Mouse (Mus musculus): ENCODE results near the gene Calu. TPM values are rescaled to one million over a fixed set of nuclear protein-coding genes. Genes with fewer than 3 reads are reported as not detected.

The Calu gene
- total and polyA plus RNA-seq, 3 experiments: 79.4 to 419 (median 98.0) TPM

DNA sequence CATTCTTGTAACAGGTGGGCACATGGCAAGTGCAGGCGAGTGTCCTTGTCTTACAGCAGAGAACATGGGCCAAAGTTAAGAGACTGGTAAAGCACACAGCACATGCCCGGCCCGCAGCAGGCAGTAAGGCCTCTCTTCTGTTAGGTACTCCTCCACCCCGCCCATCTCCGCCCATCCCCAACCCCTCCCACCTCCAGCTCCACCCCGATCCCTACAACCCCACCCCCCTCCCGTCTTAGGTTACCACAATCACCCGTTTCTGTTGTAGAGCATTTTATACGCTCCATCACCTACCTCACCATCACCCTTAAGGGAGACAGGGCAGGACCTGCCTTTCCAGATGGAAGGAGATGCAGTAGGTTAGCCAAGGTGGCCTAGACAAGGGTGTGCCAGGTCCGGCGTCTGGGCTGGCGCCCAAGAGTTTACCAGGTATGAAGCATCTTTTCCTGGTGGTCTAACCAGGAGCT lies 40.2 kb downstream of the Calu start, which contains the start of gene Opn1sw (continued):
- peak; percentile 46; the same call in 1 of the 2 replicates for TF ChIP-seq MAZ (IDR thresholded peaks at IDR 0.05; ENCODE audit: low read depth, low read length)
- no peak; the same call in 1 of the 2 replicates for TF ChIP-seq HCFC1 (IDR thresholded peaks at IDR 0.05; ENCODE audit: low read depth, low read length)
- TF ChIP-seq CTCF (IDR thresholded peaks at IDR 0.05 in 2 of 3, conservative IDR thresholded peaks at IDR 0.05 in 1 of 3; ENCODE audit: control insufficient read depth in 1 of 3, insufficient read depth in 1 of 3, low read depth in 2 of 3, low read length in 3 of 3, poor library complexity in 1 of 3, severe bottlenecking in 1 of 3): no peak
- TF ChIP-seq ETS1 (IDR thresholded peaks at IDR 0.05; ENCODE audit: low read depth, low read length): no peak
- TF ChIP-seq TCF12 (IDR thresholded peaks at IDR 0.05; ENCODE audit: low read depth, low read length): no peak
- no peak for TF ChIP-seq POLR2AphosphoS5 (IDR thresholded peaks at IDR 0.05; ENCODE audit: borderline replicate concordance, low read depth, low read length)
- peak; percentile 83 for TF ChIP-seq MXI1 (IDR thresholded peaks at IDR 0.05; ENCODE audit: low read depth, low read length)
- no peak for TF ChIP-seq JUND (IDR thresholded peaks at IDR 0.05; ENCODE audit: low read depth, low read length)
- no peak for TF ChIP-seq RAD21 (IDR thresholded peaks at IDR 0.05; ENCODE audit: low read depth, low read length)
- no peak for TF ChIP-seq CHD1 (IDR thresholded peaks at IDR 0.05; ENCODE audit: low read depth, low read length)
- TF ChIP-seq EP300 (IDR thresholded peaks at IDR 0.05; ENCODE audit: low read depth in 1 of 2, low read length in 2 of 2): no peak
- TF ChIP-seq POLR2A (IDR thresholded peaks at IDR 0.05; ENCODE audit: control insufficient read depth in 1 of 2, insufficient read depth in 1 of 2, low read depth in 1 of 2, low read length in 2 of 2, poor library complexity in 1 of 2): peak in 1 of 2 experiments; percentile 56; a peak in 1 of 4 replicates
- no peak for TF ChIP-seq E2F4 (IDR thresholded peaks at IDR 0.05; ENCODE audit: borderline replicate concordance, low read depth, low read length)
- TF ChIP-seq USF2 (IDR thresholded peaks at IDR 0.05; ENCODE audit: borderline replicate concordance in 1 of 2, insufficient read depth in 1 of 2, low read depth in 1 of 2, low read length in 2 of 2): no peak
- no peak for TF ChIP-seq GATA1 (IDR thresholded peaks at IDR 0.05; ENCODE audit: low read depth, low read length)
- no peak for TF ChIP-seq POLR2AphosphoS2 (IDR thresholded peaks at IDR 0.05; ENCODE audit: low read length)
- TF ChIP-seq ZC3H11A (IDR thresholded peaks at IDR 0.05; ENCODE audit: low read depth, low read length): no peak
- TF ChIP-seq SMC3 (IDR thresholded peaks at IDR 0.05; ENCODE audit: low read depth, low read length): no peak
- TF ChIP-seq MEF2A (IDR thresholded peaks at IDR 0.05; ENCODE audit: extremely low read depth, insufficient replicate concordance, low read depth, low read length, poor library complexity, severe bottlenecking): no peak
- TF ChIP-seq USF1 (IDR thresholded peaks at IDR 0.05; ENCODE audit: low read depth, low read length): no peak
- no peak for TF ChIP-seq ZNF384 (IDR thresholded peaks at IDR 0.05; ENCODE audit: low read depth, low read length)
- 0 out of 2 replicates have a peak, but pooled peaks have one; percentile 11 for TF ChIP-seq SIN3A (IDR thresholded peaks at IDR 0.05; ENCODE audit: low read length)
- TF ChIP-seq BHLHE40 (IDR thresholded peaks at IDR 0.05; ENCODE audit: borderline replicate concordance, low read depth, low read length): no peak
- no peak for TF ChIP-seq ELF1 (IDR thresholded peaks at IDR 0.05; ENCODE audit: low read depth, low read length)
- no peak for TF ChIP-seq MAFK (IDR thresholded peaks at IDR 0.05; ENCODE audit: borderline replicate concordance, low read depth, low read length)

All from MEL (cell line).